Mouse (Mus musculus) forebrain, embryonic 10.5 days (tissue): ENCODE results near the gene Hoxc8. TPM values are rescaled to one million over a fixed set of nuclear protein-coding genes. Genes with fewer than 3 reads are reported as not detected.

ENCODE experiments used
- DNase-seq: peaks from one replicate; pipeline ENCODE4 v3.0.0-alpha.2; 2017; ENCODE audit warnings: low spot score; ENCODE audit errors: extremely low spot score
- H3K27ac ChIP-seq: fragments of 300-500 bp; sonication (generic); 2 replicates; pipeline ENCODE4 v1.5.1; 2016; ENCODE audit warnings: mild to moderate bottlenecking
- H3K27me3 ChIP-seq: fragments of 300-500 bp; sonication (generic); 2 replicates; pipeline ENCODE4 v1.6.1; 2016; ENCODE audit warnings: mild to moderate bottlenecking; ENCODE audit not compliant: poor library complexity, severe bottlenecking
- H3K36me3 ChIP-seq: fragments of 300-500 bp; sonication (generic); replicated peaks from 2 replicates; pipeline ENCODE4 v1.6.1; 2016; ENCODE audit warnings: mild to moderate bottlenecking, moderate library complexity
- H3K4me1 ChIP-seq: fragments of 300-500 bp; sonication (generic); 2 replicates; pipeline ENCODE4 v1.6.1; 2016
- H3K4me3 ChIP-seq: fragments of 300-500 bp; sonication (generic); 2 replicates; pipeline ENCODE4 v1.5.1; 2016; ENCODE audit warnings: mild to moderate bottlenecking, moderate library complexity
- H3K9me3 ChIP-seq: fragments of 300-500 bp; sonication (generic); 2 replicates; pipeline ENCODE4 v1.6.1; 2016; ENCODE audit warnings: mild to moderate bottlenecking, moderate library complexity
- WGBS: fragments of 180-500 bp; shearing (Covaris S2); methylation state at CpG from one replicate; pipeline ENCODE4 v1.1.7; 2016; 5-methylcytosine and 5-hydroxymethylcytosine counted together
- polyA plus RNA-seq: library from polyadenylated mRNA; unstranded; fragments of >200 nt; fragmentation: Nextera tagmentation; extraction: Ambion mirVana; gene quantifications from 2 replicates; pipeline ENCODE4 v1.2.1, GENCODE M21; 2016

Hoxc8 gene
- polyA plus RNA-seq, 1 experiment from 2014 or later = not detected

DNA sequence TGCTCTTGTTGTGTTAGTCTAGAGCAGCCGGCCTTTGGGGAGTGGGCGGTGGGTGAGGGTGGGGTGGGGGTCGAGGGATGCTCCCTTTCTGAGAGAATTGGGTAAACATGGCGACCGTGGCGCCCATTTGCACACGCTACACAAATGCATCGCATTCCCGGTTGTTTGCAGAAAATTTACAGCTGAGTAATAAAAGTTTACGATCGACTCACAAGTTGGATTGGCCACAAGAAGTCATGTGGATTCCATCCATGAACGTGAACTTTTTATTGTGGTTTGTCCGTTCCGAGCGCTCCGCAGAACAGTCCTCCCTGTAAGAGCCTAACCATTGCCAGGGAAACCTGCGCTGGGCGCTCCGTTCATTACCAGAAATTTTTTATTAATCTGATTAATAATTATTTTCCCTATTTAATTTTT lies 7.5 kb downstream of the Hoxc8 start, which contains the start of gene Hoxc6:
Hoxc6 (plus strand) TSS at position 319 of the 417 bp plus-strand sequence.
- no peak within 1 kb of the TSS for H3K27ac ChIP-seq
- no peak for DNase-seq
- peaks cover 18% of the 10 kb centered on the region for H3K4me1 ChIP-seq
- WGBS = 1% methylated on average over 19 of the region's 19 CpGs
- H3K27me3 ChIP-seq = peaks cover 100% of the 10 kb centered on the region
- H3K4me3 ChIP-seq = peak within 1 kb of the TSS; percentile 43
- H3K9me3 ChIP-seq = no peaks in the 10 kb centered on the region
- H3K36me3 ChIP-seq = no peaks in the 10 kb centered on the region

DNA sequence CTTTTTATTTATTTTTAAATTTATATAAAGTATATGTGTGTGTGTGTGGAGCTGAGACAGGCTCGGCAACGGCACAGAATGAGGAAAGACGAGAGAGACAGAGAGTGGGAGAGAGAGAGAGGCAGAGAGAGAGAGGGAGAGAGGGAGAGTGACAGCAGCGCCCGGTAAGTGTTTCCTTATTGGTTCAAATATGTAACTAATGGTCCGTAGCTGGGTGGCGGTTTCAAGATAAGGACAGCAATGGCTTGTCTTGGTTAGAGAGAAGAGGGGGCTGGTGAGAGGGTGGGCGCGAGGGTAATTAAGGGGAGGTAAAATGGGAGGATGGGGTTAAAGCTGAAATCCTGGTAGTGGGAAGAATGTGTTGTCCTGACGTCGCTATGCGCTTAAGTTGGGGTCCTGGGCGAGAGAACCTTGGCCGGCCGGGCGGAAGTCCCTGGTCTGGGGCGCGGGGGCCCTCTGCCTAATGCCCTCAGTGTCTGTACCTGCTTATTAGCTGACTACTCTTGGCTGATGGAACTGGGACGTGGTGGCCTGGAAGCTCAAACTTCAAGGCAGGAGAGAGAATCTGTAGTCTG lies 8.3 kb downstream of the Hoxc8 start:
- Histone ChIP-seq H3K4me3 (peak overlapping the region; percentile 43), H3K9me3 (no peaks in the 10 kb centered on the region), H3K4me1 (peaks cover 18% of the 10 kb centered on the region), H3K36me3 (no peaks in the 10 kb centered on the region), H3K27me3 (peaks cover 100% of the 10 kb centered on the region), H3K27ac (no peak overlapping the region)
- WGBS = under 1% methylated on average over 19 of the region's 19 CpGs
- no peak for DNase-seq

DNA sequence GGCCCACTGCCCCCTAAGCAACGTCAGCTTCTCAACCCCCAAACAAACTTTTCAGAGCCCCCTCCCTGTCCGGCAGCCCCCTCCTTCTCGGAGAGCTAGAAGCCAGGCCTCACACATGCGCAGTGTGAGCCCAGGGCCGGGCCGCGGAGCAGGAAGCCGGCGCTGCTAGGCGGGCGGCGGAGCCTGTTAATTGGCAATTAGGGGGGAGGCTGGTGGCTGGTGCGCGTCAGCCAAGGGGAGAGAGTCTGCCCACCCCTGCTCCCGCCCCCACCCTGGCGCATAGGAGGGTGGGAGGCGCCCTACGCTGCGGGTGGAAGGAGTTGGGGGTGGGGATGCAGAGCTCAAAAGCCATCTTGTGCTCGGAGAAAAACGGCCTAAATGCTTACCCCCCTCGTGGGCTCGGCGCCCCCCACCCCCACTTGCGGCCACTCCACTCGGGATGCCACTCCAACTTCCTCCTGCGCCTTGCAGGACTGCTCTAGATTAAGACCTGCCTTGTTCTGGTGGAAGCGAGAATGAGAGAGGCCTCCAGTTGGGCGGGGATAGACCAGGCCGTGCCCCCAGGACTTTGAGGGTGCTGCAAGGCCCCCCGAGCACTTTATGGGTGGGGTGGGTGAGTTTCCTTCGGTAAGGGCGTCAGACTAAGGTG lies 8.9 kb downstream of the Hoxc8 start:
- peaks cover 18% of the 10 kb centered on the region for H3K4me1 ChIP-seq
- no peaks in the 10 kb centered on the region for H3K9me3 ChIP-seq
- peaks cover 100% of the 10 kb centered on the region for H3K27me3 ChIP-seq
- no peak for DNase-seq
- under 1% methylated on average over 33 of the region's 33 CpGs for WGBS
- peak overlapping the region; percentile 43 for H3K4me3 ChIP-seq
- no peak overlapping the region for H3K27ac ChIP-seq
- H3K36me3 ChIP-seq = no peaks in the 10 kb centered on the region

DNA sequence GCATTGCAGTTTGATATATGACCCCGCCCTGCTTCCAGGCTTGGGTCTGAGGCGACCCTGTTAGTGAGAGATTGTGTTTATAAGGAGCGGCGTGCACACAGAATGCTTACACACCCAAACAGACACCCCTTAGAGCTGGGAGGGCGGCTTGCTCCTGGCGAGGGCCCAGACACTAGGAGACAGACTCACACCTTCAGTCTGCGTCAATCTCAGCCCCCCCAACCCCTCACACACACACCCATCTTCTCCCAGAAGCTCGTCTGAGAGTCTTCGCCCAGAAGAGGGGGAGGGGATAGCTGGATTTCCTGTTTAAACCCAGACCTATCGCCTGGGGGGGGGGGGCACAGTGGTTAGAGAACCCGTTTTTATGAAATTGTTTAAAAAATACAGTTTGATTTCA lies 9.5 kb downstream of the Hoxc8 start:
- Histone ChIP-seq H3K27ac (no peak overlapping the region), H3K27me3 (peaks cover 100% of the 10 kb centered on the region), H3K9me3 (no peaks in the 10 kb centered on the region), H3K4me3 (no peak overlapping the region), H3K4me1 (peaks cover 18% of the 10 kb centered on the region), H3K36me3 (no peaks in the 10 kb centered on the region)
- no peak for DNase-seq
- under 1% methylated on average over 11 of the region's 11 CpGs for WGBS

DNA sequence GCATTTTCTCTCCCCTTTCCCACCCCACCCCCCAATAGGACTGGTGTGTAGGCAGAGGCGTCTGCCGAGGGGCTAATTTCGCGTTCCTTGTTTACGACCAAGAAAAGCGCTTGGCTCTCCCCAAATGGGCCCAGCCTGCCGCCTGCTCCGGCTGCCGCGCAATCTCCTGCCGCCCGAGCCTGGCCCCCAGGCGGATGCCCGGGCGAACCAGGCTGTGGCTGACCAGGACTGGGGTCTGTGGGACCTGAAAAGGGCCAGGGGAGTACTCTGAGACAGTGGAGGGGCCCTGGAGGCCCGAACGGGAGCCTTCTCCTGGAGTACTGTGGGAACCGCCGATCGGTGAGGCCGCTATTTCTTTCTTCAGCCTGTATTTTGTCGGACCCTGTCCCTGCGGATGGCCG lies 10.1 kb downstream of the Hoxc8 start:
- H3K4me3 ChIP-seq = no peak overlapping the region
- no peak for DNase-seq
- peaks cover 100% of the 10 kb centered on the region for H3K27me3 ChIP-seq
- H3K36me3 ChIP-seq = no peaks in the 10 kb centered on the region
- peaks cover 18% of the 10 kb centered on the region for H3K4me1 ChIP-seq
- H3K27ac ChIP-seq = no peak overlapping the region
- H3K9me3 ChIP-seq = no peaks in the 10 kb centered on the region
- WGBS = under 1% methylated on average over 24 of the region's 24 CpGs

DNA sequence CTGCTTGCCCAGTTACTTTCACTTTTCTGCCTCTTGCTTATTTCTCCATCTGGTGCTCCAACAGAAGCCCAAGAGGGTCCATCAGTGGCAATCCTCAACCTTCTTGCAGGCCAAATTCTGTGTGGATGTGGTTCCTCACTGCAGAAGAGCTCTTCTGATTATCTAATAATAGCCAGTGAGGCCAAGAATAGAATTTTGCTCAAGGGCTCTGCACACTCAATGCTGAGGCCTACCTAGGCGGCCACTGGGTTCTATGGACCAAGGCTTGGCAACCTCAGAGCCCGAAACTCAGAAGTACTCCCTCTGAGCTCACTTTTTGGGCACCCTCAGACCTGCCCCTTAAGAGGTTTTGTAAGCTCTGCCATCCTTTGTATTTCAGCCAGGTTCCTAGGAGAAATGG lies 11.0 kb downstream of the Hoxc8 start:
- Histone ChIP-seq H3K36me3 (no peaks in the 10 kb centered on the region), H3K27ac (no peak overlapping the region), H3K4me1 (peaks cover 18% of the 10 kb centered on the region), H3K9me3 (no peaks in the 10 kb centered on the region), H3K27me3 (peaks cover 100% of the 10 kb centered on the region), H3K4me3 (no peak overlapping the region)
- 5% methylated on average over 2 of the region's 2 CpGs for WGBS
- no peak for DNase-seq

DNA sequence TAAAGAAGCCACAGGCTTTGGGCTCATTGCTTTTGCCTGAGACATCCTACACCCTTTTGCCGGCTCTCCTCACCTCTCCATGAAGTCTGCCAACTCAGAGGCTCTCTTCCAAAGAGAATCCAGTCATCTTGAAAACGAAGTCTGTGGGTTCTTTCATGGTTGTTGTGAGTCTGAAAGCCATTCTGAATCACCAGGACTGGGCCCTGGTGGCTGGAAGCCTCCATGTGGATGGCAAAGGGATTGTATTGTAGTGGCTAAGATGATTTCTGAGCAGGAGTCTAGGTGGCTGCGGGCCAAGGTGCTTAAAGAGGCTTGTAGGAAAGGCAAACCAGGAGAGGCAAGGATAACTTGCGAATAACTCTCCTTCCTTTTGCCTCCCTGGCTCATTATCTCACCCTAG lies 11.7 kb downstream of the Hoxc8 start:
- no peaks in the 10 kb centered on the region for H3K36me3 ChIP-seq
- H3K4me1 ChIP-seq = peaks cover 18% of the 10 kb centered on the region
- no peak overlapping the region for H3K4me3 ChIP-seq
- DNase-seq = no peak
- no peak overlapping the region for H3K27ac ChIP-seq
- WGBS = 3% methylated on average over 4 of the region's 4 CpGs
- H3K27me3 ChIP-seq = peaks cover 100% of the 10 kb centered on the region
- no peaks in the 10 kb centered on the region for H3K9me3 ChIP-seq

DNA sequence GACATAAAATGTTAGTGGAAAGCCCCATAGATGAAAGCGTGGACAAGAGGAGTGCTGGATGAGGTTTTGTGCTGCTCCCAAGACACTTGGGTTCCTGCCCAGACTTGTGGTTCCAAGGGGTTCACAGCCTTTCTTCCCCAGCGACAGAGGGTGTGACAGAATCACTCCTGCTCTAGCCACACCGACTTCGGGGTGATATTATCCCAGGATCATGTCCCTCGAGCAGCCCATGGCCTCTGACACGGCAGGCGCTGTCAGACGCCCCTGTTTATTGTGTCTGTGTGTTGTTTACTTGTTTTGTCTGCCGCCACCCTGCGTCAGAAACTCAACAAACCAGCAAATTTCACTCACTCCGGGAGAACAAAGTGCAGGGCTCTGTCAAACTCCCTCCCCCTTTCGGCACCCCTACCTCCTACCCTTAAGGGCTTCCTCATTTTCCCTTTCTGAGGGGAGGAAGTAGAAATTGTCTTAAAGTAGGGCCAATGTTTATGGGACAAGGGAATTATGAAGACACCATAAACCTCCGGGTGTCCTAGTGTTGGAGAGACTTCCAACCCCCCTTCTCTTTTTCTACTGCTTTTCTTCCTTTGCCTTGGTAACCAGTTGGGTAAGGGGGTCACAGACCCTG lies 12.5 kb downstream of the Hoxc8 start:
- 2% methylated on average over 13 of the region's 13 CpGs for WGBS
- H3K4me1 ChIP-seq = peaks cover 18% of the 10 kb centered on the region

DNA sequence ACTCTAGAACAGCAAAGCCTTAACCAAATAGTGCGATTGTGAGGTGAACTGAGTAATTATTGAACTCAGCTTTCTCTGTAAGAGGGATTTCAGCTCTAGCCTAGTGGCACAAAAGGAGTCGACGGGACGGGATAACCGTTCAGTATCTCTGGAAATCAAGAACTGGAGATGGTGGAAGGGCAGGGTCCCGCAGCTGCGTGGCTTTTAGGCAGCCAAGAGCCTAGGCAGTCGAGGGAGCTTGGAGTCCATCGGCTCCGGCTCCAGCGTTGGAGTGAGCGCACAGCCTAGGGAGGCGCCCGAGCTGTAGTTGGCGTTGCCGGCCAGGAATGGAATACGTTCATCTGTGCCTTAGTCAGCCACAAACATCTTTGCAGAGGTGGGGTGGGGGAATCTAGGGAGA lies 14.9 kb downstream of the Hoxc8 start:
- Histone ChIP-seq H3K4me3 (no peak overlapping the region), H3K27ac (no peak overlapping the region), H3K9me3 (no peaks in the 10 kb centered on the region), H3K4me1 (peaks cover 4% of the 10 kb centered on the region), H3K36me3 (no peaks in the 10 kb centered on the region), H3K27me3 (peaks cover 100% of the 10 kb centered on the region)
- under 1% methylated on average over 17 of the region's 17 CpGs for WGBS
- DNase-seq = no peak

More for the DNA sequence above, 12.5 kb downstream of the Hoxc8 start:
- Histone ChIP-seq H3K36me3 (no peaks in the 10 kb centered on the region), H3K4me3 (no peak overlapping the region), H3K27ac (no peak overlapping the region), H3K9me3 (no peaks in the 10 kb centered on the region), H3K27me3 (peaks cover 100% of the 10 kb centered on the region)
- no peak for DNase-seq

DNA sequence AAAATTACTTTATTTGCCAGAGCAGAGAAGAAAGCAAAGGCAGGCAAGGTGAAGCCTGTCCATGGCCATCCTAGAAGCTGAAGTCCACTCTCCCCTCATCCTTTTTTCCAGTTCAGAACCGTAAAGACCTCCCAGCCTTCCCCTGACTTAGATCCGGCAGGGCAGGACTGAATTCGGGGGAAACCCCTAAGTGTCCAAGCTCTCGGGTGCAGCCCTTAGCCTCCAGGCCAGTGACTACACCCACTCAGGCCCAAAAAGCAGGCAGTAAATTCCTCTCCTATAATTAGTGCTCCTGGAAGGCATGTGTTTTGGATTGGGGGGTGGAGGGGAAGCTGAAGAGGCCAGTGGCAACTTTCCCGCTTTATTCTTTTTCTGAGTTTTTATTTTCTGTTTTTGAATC lies 15.4 kb downstream of the Hoxc8 start:
- no peak overlapping the region for H3K4me3 ChIP-seq
- H3K36me3 ChIP-seq = no peaks in the 10 kb centered on the region
- peaks cover 100% of the 10 kb centered on the region for H3K27me3 ChIP-seq
- no peak for DNase-seq
- no peaks in the 10 kb centered on the region for H3K9me3 ChIP-seq
- WGBS = 2% methylated on average over 5 of the region's 5 CpGs
- no peak overlapping the region for H3K27ac ChIP-seq
- H3K4me1 ChIP-seq = no peaks in the 10 kb centered on the region

DNA sequence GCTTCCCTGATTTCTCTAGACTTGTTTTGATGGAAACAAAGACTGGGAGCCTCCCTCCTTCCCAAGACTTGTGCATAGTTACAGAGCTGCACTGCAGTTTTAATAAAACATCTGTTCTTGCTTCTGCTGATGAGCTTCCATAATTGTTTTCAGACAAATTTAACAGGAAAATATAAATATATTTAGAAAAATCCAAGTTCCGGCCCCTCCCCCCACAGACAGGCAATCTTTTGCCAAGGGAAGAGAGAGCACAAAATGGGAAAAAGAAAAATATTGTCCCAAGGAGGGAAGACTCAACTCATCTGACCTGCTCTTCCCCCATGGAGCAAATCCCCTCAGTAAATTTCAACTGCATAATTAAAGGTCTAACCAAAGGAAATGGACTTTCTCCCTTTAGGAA lies 15.9 kb downstream of the Hoxc8 start:
- no peak for DNase-seq
- Histone ChIP-seq H3K36me3 (no peaks in the 10 kb centered on the region), H3K4me3 (no peak overlapping the region), H3K9me3 (no peaks in the 10 kb centered on the region), H3K4me1 (no peaks in the 10 kb centered on the region), H3K27me3 (peaks cover 100% of the 10 kb centered on the region), H3K27ac (no peak overlapping the region)
- WGBS = 5% methylated on average over 1 of the region's 1 CpGs

DNA sequence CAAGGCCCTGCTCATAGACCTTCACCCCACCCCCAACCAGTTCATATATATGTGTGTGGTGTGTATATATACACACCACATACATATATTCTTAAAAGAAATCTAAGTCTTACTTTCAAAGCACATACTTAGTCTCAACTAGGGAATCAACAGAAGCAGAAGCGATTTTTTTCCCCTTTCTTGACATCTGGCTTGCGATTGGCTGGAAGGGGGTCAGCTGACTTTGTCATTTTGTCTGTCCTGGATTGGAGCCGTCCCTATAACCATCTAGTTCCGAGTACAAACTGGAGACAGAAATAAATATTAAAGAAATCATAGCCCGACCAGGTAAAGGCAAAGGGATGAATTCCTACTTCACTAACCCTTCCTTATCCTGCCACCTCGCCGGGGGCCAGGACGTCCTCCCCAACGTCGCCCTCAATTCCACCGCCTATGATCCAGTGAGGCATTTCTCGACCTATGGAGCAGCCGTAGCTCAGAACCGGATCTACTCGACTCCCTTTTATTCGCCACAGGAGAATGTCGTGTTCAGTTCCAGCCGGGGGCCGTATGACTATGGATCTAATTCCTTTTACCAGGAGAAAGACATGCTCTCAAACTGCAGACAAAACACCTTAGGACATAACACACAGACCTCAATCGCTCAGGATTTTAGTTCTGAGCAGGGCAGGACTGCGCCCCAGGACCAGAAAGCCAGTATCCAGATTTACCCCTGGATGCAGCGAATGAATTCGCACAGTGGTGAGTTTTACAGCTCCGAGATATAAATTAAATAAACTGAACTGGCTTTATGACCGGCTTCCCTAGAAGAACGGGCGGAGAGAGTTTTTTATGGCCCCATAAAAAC lies 19.1 kb downstream of the Hoxc8 start:
- peaks cover 100% of the 10 kb centered on the region for H3K27me3 ChIP-seq
- H3K4me3 ChIP-seq = no peak overlapping the region
- H3K9me3 ChIP-seq = no peaks in the 10 kb centered on the region
- H3K4me1 ChIP-seq = peaks cover 5% of the 10 kb centered on the region
- DNase-seq = no peak
- H3K36me3 ChIP-seq = no peaks in the 10 kb centered on the region
- no peak overlapping the region for H3K27ac ChIP-seq
- WGBS = 1% methylated on average over 27 of the region's 27 CpGs
